Mouse (Mus musculus) lung, adult 2 months (tissue): ENCODE measurements around the gene Pou6f1.

Experiments
- CTCF ChIP-seq: fragments of 200-500 bp; IDR thresholded peaks from 2 replicates; pipeline ENCODE4 v1.5.1; 2011; ENCODE audit warnings: mild to moderate bottlenecking, low read length, control low read depth; ENCODE audit not compliant: insufficient read depth
- POLR2A ChIP-seq: fragments of 200-500 bp; IDR thresholded peaks from 2 replicates; pipeline ENCODE4 v1.6.1; 2011; ENCODE audit warnings: low read depth, mild to moderate bottlenecking, control low read depth, low read length, borderline replicate concordance; ENCODE audit errors: extremely low read depth

GRCm38 (mm10) chr15:100555965-100556364 lies 43.8 kb downstream of the Pou6f1 start:
- TF ChIP-seq CTCF, result no peak
- TF ChIP-seq POLR2A, result no peak
